Mouse (Mus musculus) lung, postnatal 0 days (tissue): ENCODE measurements at regions not wholly inside any gene's neighbourhood (a gene's known extent, or its start where the extent isn't known, plus 50 kb on each side); places are given as distances from the start of the nearest gene placed in this dataset.

Source experiments
- CTCF ChIP-seq: IDR thresholded peaks from 2 replicates; pipeline ENCODE4 v1.5.1; 2016; ENCODE audit warnings: antibody characterized with exemption, mild to moderate bottlenecking
- EP300 ChIP-seq: IDR thresholded peaks from 2 replicates; pipeline ENCODE4 v1.6.1; 2016; ENCODE audit warnings: antibody characterized with exemption, mild to moderate bottlenecking, control low read depth

DNA sequence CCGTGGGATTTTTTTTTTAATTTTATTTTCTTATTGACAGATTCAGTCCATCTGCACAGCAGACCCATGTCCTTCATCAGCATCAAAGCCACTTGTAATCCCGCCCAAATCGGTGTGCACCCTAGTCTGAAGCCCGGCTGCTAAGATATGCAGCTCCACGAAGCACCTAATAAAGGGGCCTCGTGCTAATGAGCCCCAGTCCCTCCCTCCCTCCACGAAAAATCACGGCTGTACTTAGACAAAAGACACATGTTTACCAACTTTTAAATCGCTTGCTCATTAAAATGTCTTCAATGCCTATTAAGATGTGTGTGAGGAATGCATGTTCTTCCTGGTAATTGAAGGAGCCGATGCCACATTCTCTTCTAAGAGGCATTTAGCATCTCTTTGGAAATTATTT is 229.8 kb upstream of the A430005L14Rik start:
- TF ChIP-seq CTCF (no peak), EP300 (no peak)
